Mouse (Mus musculus) G1E-ER4 (cell line): ENCODE measurements around the gene Ffar2. TPM values are rescaled to one million over a fixed set of nuclear protein-coding genes. Genes with fewer than 3 reads are reported as not detected.

ENCODE experiments used
- GATA1 ChIP-seq: IDR thresholded peaks from one replicate; pipeline ENCODE4 v1.8.0; 2012; ENCODE audit warnings: low read length, inconsistent platforms
- polyA plus RNA-seq: library from polyadenylated mRNA; stranded (reverse); fragments of >175 nt; gene quantifications from 2 replicates; pipeline ENCODE4 v1.2.3, GENCODE M21; 2012

The Ffar2 gene
- not detected in 2 replicates for polyA plus RNA-seq

DNA sequence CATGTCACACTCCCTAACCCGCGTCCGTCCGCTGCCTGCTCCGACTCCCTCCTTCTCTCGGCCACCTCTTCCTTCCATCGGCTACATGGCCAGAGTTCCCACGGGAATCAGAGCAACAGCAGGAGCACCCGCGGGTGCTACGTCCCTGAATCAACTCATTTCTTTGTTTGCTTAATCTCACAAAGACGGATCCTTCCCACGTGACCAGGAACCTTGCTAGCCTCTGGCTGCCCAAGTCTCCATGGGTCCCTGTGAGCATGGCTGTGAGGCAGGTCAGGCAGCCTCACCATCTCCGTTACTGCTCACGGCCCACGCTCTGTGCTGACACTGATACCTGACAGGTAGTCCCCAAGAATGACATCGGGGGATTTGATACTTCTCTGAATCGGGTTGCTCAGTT lies at the start of gene Ffar2:
Ffar2 (minus strand) TSS at position 101 of the 400 bp plus-strand sequence.
- TF ChIP-seq GATA1: no peak

DNA sequence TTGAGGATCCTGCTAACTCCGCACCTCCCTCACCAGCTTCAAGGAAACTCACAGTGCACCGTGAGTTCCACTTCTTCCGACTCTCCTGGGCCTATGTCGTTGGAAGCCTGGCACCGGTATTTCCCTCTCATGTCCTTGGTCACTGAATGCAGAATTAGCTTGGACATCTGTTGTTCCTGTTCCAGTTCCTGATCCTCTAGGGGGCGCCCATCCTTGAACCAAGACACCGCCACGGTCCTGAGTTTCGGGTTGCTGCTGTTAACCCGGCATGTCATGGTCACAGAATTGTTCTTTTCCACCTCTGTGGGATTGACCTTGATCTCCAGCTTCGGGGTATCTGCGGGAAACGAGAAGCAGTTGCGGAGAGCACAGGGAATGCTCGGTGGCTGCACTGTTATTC lies 49.5 kb upstream of the Ffar2 start:
- no peak for TF ChIP-seq GATA1

DNA sequence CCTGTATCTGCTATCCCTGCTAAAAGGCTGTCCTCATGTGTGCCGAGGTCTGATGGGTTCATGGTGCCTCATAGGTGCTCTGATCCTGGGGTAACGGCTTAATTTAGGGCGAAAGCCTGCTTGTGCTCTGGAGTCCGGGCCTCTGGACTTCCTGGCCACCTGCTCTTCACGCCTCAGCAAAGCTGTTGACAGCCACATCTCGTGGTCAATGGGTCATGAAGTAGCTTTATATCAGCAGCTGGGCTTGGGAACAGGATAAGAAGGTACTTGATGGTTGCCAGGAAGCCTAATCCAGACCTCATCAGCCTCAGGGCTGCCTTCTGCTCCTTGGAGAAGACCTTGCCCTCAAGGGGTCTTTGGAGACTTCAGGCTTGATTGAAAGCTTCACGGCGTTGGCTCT lies 39.8 kb upstream of the Ffar2 start:
- no peak for TF ChIP-seq GATA1

DNA sequence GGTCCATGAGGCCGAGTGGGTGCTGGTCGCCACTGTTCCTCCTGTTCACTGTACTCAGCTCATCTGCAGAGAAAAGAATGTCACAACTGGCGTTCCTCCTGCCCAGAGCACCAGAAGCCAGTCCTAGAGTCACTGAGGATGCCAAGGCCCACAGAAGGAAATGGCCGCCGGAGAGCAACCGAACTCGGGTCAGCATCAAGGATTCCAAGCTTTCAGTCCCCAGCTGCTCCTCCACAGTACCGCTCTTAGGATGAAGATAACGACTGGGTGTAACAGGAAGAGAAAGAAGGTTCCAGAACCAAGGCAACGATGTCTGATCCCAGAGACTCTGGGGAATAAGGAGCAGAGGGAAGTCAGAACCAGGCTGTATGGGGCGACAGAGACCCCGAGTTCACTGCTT lies 37.9 kb upstream of the Ffar2 start, which contains the start of gene Ffar1:
Ffar1 (minus strand) TSS at position 101 of the 400 bp plus-strand sequence.
- no peak for TF ChIP-seq GATA1

DNA sequence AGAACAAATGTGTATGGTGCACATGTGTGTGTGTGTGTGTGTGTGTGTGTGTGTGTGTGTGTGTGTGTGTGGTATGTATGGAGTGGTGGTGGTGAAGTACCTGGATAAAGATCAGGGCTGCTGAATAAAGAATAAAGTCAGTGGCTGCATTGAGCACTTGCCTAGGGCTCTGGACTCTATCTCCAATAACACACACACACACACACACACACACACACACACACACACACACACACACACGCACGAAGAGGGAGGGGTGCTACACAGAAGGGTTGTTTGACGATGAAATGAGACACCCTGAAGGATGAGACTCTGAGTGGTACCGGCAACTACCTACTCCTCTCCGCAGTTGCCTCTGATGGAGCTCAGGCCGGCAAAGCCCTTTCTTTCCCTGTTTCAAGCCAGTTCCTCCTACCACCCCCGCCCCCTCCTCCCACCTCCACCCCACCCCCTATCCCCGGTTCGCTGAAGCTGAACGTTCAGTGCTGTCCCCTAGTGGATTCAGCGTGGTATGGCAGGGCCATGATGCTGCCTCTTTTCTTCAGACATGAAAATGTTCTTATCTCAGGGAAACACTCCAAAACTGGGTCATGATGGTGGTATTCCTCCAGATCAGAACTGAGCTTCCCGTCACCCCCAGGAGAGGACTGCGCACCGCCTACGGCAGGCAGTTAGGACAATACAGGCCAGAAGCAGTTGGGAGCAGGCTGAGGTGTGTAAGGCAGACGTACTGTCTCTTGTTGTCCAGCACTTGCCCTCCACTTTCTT lies 36.2 kb upstream of the Ffar2 start:
- TF ChIP-seq GATA1: no peak

DNA sequence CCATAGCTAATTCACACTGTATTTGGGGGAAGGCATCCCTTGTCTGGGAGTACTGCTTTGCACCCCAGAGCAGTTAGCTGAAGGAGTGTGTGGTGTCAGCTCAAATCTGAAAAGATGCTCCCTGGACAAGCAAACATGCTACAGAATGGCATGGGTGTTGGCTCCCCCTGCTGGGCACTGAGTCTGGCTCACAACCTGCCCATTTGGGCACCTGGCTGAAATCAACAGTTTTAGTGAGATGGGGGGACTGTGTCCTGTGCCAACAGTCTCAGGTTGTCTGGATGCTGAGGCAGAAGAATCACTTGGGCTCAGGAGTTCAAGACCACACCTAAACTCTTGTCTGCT lies 35.7 kb upstream of the Ffar2 start:
- TF ChIP-seq GATA1: no peak

DNA sequence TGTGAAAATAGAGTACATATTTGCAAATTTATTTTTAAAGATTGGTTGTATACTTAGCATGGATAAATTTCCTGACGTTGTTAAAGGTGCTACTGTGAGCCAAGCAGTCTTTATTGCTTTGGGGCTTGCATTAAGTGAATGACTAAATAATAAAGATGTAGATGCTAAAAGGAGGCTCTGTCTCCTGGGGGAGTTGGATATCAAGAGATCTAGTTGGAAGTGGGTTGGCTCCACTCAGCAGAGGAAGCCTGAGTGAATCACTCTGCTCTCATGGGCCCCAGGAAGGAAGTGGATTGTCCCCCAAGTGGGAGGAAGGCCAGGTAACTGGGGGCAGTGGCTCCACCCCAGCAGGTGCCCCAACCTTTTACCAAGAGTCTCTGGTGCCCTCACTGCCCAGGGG lies 34.2 kb upstream of the Ffar2 start:
- no peak for TF ChIP-seq GATA1

DNA sequence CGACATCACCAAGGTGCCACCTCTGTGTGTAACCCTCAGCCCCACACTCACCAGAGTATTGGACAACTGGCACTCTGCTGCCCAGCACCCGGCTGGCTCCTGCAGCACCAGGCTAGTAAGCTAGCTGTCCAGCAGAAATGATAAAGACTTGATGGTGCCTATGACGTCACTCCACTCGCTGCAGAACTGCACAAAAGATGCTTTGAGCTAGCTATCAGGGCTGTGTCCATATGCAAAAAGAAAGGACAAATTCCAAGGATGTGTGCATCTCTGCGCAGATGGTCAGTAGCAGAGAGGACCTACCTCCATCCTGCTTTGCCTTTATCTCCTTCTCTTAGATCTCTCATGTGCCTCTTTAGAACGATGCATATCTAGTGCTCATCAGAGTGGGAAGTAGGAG lies 32.5 kb upstream of the Ffar2 start, which contains the start of gene Ffar3:
Ffar3 (minus strand) TSS at position 101 of the 400 bp plus-strand sequence.
- no peak for TF ChIP-seq GATA1

DNA sequence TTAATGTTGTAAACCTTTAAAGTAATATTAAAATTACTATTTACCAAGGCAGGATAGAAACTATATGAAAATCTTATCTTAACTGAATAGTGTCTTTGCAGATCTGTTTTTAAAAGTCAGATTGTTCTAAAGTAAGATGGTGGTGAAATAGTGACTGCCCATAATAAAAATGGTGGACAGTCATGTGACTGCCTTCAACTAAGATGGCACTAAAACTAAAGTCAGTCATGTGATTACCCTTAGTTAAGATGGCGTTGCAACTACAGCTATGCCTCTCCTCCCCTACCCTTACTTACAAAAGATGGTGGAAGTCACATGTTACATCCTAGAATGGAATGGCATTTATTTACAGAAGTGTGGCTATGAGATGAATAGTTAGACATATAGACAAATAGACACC lies 27.8 kb upstream of the Ffar2 start:
- TF ChIP-seq GATA1: no peak

DNA sequence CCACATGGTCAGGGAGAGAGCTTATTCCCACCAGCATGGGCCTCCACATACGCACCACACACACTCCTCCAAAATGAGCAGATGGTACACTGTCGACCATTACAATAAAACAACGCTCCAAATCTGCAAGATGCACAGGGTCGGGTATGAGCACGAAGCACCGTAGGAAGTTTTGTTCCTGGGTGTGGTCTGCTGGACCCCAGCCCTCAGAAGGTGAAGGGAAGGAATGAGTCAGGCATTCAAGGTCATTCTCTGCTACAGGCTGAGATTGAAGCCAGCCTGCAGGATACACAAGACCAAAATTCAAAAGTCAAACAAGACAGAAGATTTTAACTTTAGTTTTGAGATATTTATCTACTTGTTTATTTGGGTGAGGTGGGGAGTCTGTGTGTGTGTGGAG lies 24.4 kb upstream of the Ffar2 start:
- TF ChIP-seq GATA1: no peak

DNA sequence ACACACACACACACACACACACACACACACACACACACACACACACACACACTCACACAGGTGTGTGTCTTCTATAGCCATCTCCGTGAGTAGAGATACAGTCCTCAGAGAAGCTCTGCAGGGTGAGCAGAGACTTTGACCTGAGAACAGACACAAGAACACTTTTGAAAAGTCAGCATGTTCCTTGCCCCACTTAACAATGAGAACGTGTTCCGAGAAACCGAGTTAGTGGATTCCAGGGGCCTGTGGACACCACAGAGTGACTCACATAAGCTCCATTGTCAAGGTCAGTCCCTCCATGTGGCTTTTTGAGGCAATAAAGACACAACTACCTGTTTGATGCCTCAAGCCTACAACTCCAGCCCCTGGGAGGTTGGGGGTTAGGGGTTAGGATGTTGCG lies 23.8 kb upstream of the Ffar2 start:
- TF ChIP-seq GATA1: no peak

DNA sequence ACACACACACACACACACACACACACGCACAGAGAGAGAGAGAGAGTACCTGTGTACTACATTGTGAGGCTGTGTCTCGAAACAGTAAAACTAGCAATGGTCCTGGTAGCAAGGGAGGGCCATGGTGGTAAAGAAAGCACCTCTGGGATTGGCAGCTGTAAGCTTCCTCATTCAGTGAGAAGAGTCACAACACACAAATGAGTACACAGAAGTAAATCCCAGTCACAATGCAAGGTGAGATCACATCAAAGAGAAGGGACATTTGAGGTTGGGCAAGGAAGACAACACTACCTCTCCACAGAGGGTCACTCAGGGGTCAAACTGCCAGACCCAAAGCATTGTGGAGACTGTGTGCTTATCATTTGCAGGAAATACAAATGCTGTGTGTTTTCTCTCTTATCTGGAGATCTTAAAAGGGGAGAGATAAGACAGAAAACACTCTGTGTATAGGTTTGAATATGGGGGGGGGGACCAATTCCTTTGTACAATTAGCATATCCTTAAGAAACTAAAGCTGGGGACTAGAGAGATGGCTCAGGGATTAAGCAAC lies 23.0 kb upstream of the Ffar2 start:
- no peak for TF ChIP-seq GATA1

DNA sequence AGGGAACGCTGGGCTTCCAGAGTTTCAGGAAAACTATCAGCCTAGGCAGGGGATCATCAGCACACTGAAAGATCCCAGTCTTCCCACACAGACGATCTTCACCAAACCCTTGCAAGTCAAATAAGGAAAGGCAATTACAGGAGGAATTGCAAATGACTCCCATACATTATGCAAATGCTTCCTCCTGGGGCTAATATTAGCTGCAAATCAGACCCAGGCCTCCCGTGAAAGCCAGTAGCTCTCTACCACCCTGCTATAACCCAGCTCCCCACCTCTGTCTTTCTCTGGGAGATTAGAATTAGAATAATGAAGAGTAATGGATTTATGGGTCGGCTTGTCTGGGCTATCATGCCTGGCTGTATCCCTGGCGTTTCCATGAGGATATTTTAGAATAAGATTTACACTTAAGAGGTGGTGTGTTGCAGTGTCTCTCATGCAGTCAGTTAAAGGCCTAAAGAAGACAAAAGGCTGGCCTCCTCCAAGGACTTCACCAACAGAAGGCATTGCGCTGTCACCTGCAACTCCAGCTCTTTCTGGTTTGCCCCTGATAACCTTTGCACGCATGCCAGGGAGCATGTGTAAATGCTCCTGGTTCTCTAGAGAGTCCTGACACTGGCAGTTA lies 21.2 kb upstream of the Ffar2 start:
- TF ChIP-seq GATA1: no peak

DNA sequence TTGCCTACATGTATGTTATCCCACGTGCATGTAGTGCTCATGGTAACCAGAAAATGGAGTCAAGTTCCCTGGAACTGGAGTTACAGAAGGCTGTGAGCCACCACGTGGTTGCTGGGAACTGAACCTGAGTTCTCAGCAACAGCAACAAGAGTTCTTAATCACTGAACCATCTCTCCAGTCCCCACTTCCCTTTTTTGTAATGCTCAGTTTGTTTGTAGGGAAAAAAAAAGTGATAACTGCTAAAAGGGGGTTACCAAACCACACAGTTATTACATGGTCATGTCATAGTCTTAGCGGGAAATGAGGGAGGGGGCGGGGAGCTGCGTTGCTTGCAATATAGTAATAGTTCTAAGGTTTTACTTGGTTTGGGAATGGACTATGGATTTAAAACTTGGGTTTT lies 18.5 kb upstream of the Ffar2 start:
- no peak for TF ChIP-seq GATA1

DNA sequence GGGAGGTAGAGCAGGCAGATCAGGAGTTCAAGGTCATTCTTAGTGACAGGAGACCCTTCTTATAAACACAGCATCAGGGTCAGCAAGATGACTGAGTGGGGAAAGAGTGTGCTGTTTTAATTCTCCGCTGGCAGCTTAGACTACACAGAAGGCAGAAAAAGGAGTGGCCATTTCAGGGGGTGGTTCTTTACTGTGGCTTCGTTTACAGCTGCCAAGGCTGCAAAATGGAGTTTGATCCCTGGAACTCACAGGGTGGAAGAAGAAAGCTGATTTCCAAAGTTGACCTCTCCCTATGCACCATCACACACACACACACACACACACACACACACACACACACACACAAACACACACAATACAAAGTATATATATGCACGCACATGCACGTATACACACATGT lies 17.8 kb upstream of the Ffar2 start:
- no peak for TF ChIP-seq GATA1

DNA sequence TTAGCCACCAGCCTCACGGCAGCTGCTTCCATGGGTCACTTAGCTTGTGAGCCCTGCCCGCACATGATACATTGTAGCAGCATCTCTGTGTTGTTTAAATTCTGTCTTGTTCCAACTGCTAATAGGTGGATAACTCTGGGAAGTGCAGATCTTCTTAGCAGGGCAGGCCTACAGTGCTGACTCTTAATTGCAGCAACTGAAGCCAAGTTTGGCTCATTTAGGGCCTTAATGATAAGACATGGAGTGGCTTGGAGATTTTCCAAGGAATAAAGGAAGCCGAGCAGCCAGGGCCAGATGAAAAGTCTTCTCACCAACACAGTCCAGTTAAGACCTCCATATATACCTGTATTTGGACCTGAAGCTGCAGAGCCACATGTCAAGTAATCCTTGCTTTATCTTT lies 16.7 kb upstream of the Ffar2 start:
- TF ChIP-seq GATA1: no peak

DNA sequence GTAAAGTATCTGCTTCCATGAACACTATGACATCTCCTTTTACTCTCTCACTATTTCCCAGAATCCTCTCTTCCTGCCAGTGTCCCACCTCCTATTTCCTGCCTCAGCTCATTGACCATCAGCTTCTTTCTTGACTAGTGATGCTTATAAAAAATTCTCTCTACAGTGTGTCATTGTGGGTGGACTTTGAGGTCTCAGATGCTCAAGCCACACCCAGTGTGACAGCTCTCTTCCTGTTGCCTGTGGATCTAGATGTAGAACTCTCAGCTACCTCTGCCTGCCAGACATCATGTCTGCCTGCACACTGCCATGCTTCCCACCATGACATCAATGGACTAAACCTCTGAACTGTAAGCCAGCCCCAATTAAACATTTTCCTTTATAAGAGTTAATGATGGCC lies 13.7 kb upstream of the Ffar2 start:
- TF ChIP-seq GATA1: no peak
